Comparison of ENCODE assay signal across 9 mouse cellular contexts in genomic region chr2:31257096-31257495, GRCm38 (mm10). TPM values are rescaled to one million over a fixed set of nuclear protein-coding genes. Genes with fewer than 3 reads are reported as not detected.
A peak's percentile ranks its signal among the peaks of the same experiment; 100 is the strongest.
DNase-seq lines count a peak whose midpoint lies in the region; ATAC-seq lines count a peak whose summit lies in the region.
"Had no signal": no experiment of that assay in that cellular context is flagged by ENCODE, and none has a peak within 500 bp of the region (broad histone marks: within the 10 kb centered on the region; RNA-seq: fewer than 3 reads in every experiment).

No protein-coding gene starts in this region.

- peak overlapping the region; percentile 90 for H3K27ac ChIP-seq in heart, embryonic 10.5 days
- peak overlapping the region; percentile 97 for H3K27ac ChIP-seq in heart, embryonic 16.5 days (ENCODE audit: low read length)
- H3K27ac ChIP-seq in limb, embryonic 10.5 days = 0 out of 2 replicates have a peak overlapping the region, but pooled peaks have one; percentile 59

- no peaks in the 10 kb centered on the region for H3K9me3 ChIP-seq in heart, embryonic 10.5 days
- H3K9me3 ChIP-seq in heart, embryonic 16.5 days (replicated peaks; ENCODE audit: control insufficient read depth, low read length) = no peaks in the 10 kb centered on the region
- H3K9me3 ChIP-seq in limb, embryonic 10.5 days (replicated peaks) = no peaks in the 10 kb centered on the region

- WGBS in heart, embryonic 10.5 days = 39% methylated on average over 6 of the region's 6 CpGs
- 22% methylated on average over 6 of the region's 6 CpGs for WGBS in heart, embryonic 16.5 days
- 84% methylated on average over 6 of the region's 6 CpGs for WGBS in limb, embryonic 10.5 days

- ATAC-seq in heart, embryonic 16.5 days (replicated peaks; ENCODE audit: extremely low read depth, insufficient read depth, low FRiP score) = peak; percentile 26

- H3K36me3 ChIP-seq in heart, embryonic 10.5 days = peaks cover 3% of the 10 kb centered on the region
- no peaks in the 10 kb centered on the region for H3K36me3 ChIP-seq in heart, embryonic 16.5 days (ENCODE audit: control insufficient read depth, insufficient read depth)
- H3K36me3 ChIP-seq in limb, embryonic 10.5 days = peaks cover 7% of the 10 kb centered on the region

- peaks cover 85% of the 10 kb centered on the region for H3K4me1 ChIP-seq in heart, embryonic 10.5 days
- H3K4me1 ChIP-seq in heart, embryonic 16.5 days (ENCODE audit: control insufficient read depth, insufficient read depth, low read length) = peaks cover 70% of the 10 kb centered on the region
- H3K4me1 ChIP-seq in limb, embryonic 10.5 days = peaks cover 66% of the 10 kb centered on the region

- H3K27me3 ChIP-seq in heart, embryonic 10.5 days (ENCODE audit: insufficient read depth, poor library complexity, severe bottlenecking) = no peaks in the 10 kb centered on the region
- H3K27me3 ChIP-seq in heart, embryonic 16.5 days (ENCODE audit: control insufficient read depth, insufficient read depth, low read length) = no peaks in the 10 kb centered on the region
- H3K27me3 ChIP-seq in limb, embryonic 10.5 days (ENCODE audit: low read depth, poor library complexity, severe bottlenecking) = no peaks in the 10 kb centered on the region

- peak overlapping the region; percentile 72 for H3K9ac ChIP-seq in heart, embryonic 16.5 days (ENCODE audit: low read length)

- H3K4me2 ChIP-seq in heart, embryonic 16.5 days (ENCODE audit: low read depth, low read length) = peak overlapping the region; percentile 46

- peak overlapping the region; percentile 35 for H3K4me3 ChIP-seq in heart, embryonic 10.5 days
- peak overlapping the region; percentile 17 for H3K4me3 ChIP-seq in heart, embryonic 16.5 days (ENCODE audit: low read length)
- no peak overlapping the region for H3K4me3 ChIP-seq in limb, embryonic 10.5 days
- H3K4me3 ChIP-seq: erythroblast, embryonic 14.5 days had no signal

- no peak for DNase-seq in heart, embryonic 10.5 days (ENCODE audit: low spot score)
- no peak for DNase-seq in heart, adult 8-10 months (ENCODE audit: low spot score)
- DNase-seq in cerebellum, adult 9-10 months = peak; percentile 87
- DNase-seq in limb, embryonic 10.5 days (ENCODE audit: low spot score) = no peak
- no peak for DNase-seq in testis, postnatal 10 days (ENCODE audit: low spot score)
- no peak for DNase-seq in T-cell, adult 2 months (ENCODE audit: low spot score)
- DNase-seq in MN1 (ENCODE audit: low spot score) = no peak

RNA-seq across cellular contexts. Expression of gene Ncs1, which starts 11.5 kb away (rescaled TPM):
- 44.7 and 51.8 TPM in 2 replicates for polyA plus RNA-seq in heart, embryonic 10.5 days (2016; fragmentation: Nextera tagmentation; extraction: Ambion mirVana)
- total RNA-seq in heart, adult 8-10 months (2022) = 10 to 100 TPM; 10.0 to 16.2 (median 14.1) TPM
- polyA plus RNA-seq in heart, embryonic 16.5 days (2015; fragmentation: Nextera tagmentation; extraction: Ambion mirVana) = 29.4 and 32.1 TPM in 2 replicates
- 57.5 and 62.0 TPM in 2 replicates for polyA plus RNA-seq in limb, embryonic 10.5 days (2016; fragmentation: Nextera tagmentation; extraction: Ambion mirVana)
- polyA plus RNA-seq: erythroblast, embryonic 14.5 days had no signal

RNA-seq across cellular contexts. Expression of gene Hmcn2, which starts 57.1 kb away (rescaled TPM):
- 0.33 and 0.52 TPM in 2 replicates for polyA plus RNA-seq in heart, embryonic 10.5 days (2016; fragmentation: Nextera tagmentation; extraction: Ambion mirVana)
- 1 to 10 TPM; 4.4 to 9.4 (median 7.9) TPM for total RNA-seq in heart, adult 8-10 months (2022)
- 1.1 and 1.3 TPM in 2 replicates for polyA plus RNA-seq in heart, embryonic 16.5 days (2015; fragmentation: Nextera tagmentation; extraction: Ambion mirVana)
- polyA plus RNA-seq in limb, embryonic 10.5 days (2016; fragmentation: Nextera tagmentation; extraction: Ambion mirVana) = 0.19 TPM in 1 of 2 replicates, not detected in the other
- polyA plus RNA-seq: erythroblast, embryonic 14.5 days had no signal
